Mouse (Mus musculus) midbrain, embryonic 12.5 days (tissue): ENCODE measurements around the gene H2-D1. TPM values are rescaled to one million over a fixed set of nuclear protein-coding genes. Genes with fewer than 3 reads are reported as not detected.
A peak's percentile ranks its signal among the peaks of the same experiment; 100 is the strongest.
"Not testable (repeated sequence)": the region's sequence is repeated elsewhere in the genome, so short reads cannot be mapped to it uniquely, and the experiment has no call there.

Source experiments
- ATAC-seq: fragments of 200-750 bp; cut with Nextera tagmentation; 2 replicates; pipeline ENCODE4 v1.8.0; 2017; ENCODE audit warnings: low read depth, moderate TSS enrichment, moderate library complexity; ENCODE audit not compliant: low FRiP score
- H3K27ac ChIP-seq: fragments of 300-500 bp; sonication (generic); replicated peaks from 2 replicates; pipeline ENCODE4 v1.5.1; 2016; ENCODE audit warnings: mild to moderate bottlenecking
- H3K27me3 ChIP-seq: fragments of 300-500 bp; sonication (generic); 2 replicates; pipeline ENCODE4 v1.6.1; 2016; ENCODE audit warnings: mild to moderate bottlenecking
- H3K36me3 ChIP-seq: fragments of 300-500 bp; sonication (generic); 2 replicates; pipeline ENCODE4 v1.6.1; 2016
- H3K4me1 ChIP-seq: fragments of 300-500 bp; sonication (generic); 2 replicates; pipeline ENCODE4 v1.6.1; 2016
- H3K4me2 ChIP-seq: fragments of 300-500 bp; sonication (generic); replicated peaks from 2 replicates; pipeline ENCODE4 v1.6.1; 2016; ENCODE audit warnings: mild to moderate bottlenecking, moderate library complexity
- H3K4me3 ChIP-seq: fragments of 300-500 bp; sonication (generic); 2 replicates; pipeline ENCODE4 v1.5.1; 2016; ENCODE audit warnings: mild to moderate bottlenecking
- H3K9ac ChIP-seq: fragments of 300-500 bp; sonication (generic); replicated peaks from 2 replicates; pipeline ENCODE4 v1.6.1; 2016; ENCODE audit warnings: mild to moderate bottlenecking, moderate library complexity
- H3K9me3 ChIP-seq: fragments of 300-500 bp; sonication (generic); 2 replicates; pipeline ENCODE4 v1.6.1; 2016; ENCODE audit warnings: mild to moderate bottlenecking
- WGBS: fragments of 180-500 bp; shearing (Covaris S2); methylation state at CpG from one replicate; pipeline ENCODE4 v1.1.7; 2016; 5-methylcytosine and 5-hydroxymethylcytosine counted together
- polyA plus RNA-seq: library from polyadenylated mRNA; unstranded; fragments of >200 nt; fragmentation: Nextera tagmentation; extraction: Ambion mirVana; gene quantifications from 2 replicates; pipeline ENCODE4 v1.2.1, GENCODE M21; 2016

The H2-D1 gene
- polyA plus RNA-seq, 1 experiment from 2014 or later = 47.8 TPM

- Histone ChIP-seq H3K4me1 (peaks cover 27% of the 10 kb centered on the region), H3K36me3 (peaks cover 40% of the 10 kb centered on the region), H3K4me3 (no peak overlapping the region), H3K27ac (0 out of 2 replicates have a peak overlapping the region, but pooled peaks have one; percentile 30), H3K9ac (no peak overlapping the region), H3K4me2 (no peak overlapping the region), H3K9me3 (no peaks in the 10 kb centered on the region), H3K27me3 (no peaks in the 10 kb centered on the region)
- 91% methylated on average over 5 of the region's 5 CpGs for WGBS
- no peak for ATAC-seq
Measured at GRCm38 (mm10) chr17:35232659-35233058, 29.9 kb upstream of the H2-D1 start.

GRCm38 (mm10) chr17:35233114-35233980 is 29.2 kb upstream of the H2-D1 start, which contains the start of gene Atp6v1g2:
TSS of gene Atp6v1g2 (plus strand) at chr17:35233660.
- peaks cover 37% of the 10 kb centered on the region for H3K36me3 ChIP-seq
- peak within 1 kb of the TSS; percentile 86 for H3K4me2 ChIP-seq
- H3K9ac ChIP-seq = peak within 1 kb of the TSS; percentile 86; the same call in 1 of the 2 replicates
- peaks cover 27% of the 10 kb centered on the region for H3K4me1 ChIP-seq
- no peak for ATAC-seq
- 86% methylated on average over 18 of the region's 18 CpGs for WGBS
- no peaks in the 10 kb centered on the region for H3K27me3 ChIP-seq
- peak within 1 kb of the TSS; percentile 66 for H3K4me3 ChIP-seq
- no peaks in the 10 kb centered on the region for H3K9me3 ChIP-seq
- peak within 1 kb of the TSS; percentile 95; the same call in 1 of the 2 replicates for H3K27ac ChIP-seq

- not testable (repeated sequence) for H3K27me3 ChIP-seq, H3K9me3 ChIP-seq, ATAC-seq, H3K9ac ChIP-seq, H3K27ac ChIP-seq
- Histone ChIP-seq H3K4me3 (0 out of 2 replicates have a peak overlapping the region, but pooled peaks have one; percentile 5), H3K4me1 (peaks cover 27% of the 10 kb centered on the region), H3K4me2 (peak overlapping the region; percentile 86; the same call in 1 of the 2 replicates), H3K36me3 (peaks cover 30% of the 10 kb centered on the region)
- WGBS = 89% methylated on average over 7 of the region's 7 CpGs
Measured at GRCm38 (mm10) chr17:35234090-35234489, 28.4 kb upstream of the H2-D1 start.

- Histone ChIP-seq H3K9ac (peak overlapping the region; percentile 86), H3K9me3 (no peaks in the 10 kb centered on the region), H3K36me3 (peaks cover 22% of the 10 kb centered on the region), H3K4me2 (peak overlapping the region; percentile 86), H3K4me1 (peaks cover 27% of the 10 kb centered on the region), H3K4me3 (peak overlapping the region; percentile 66), H3K27me3 (no peaks in the 10 kb centered on the region), H3K27ac (peak overlapping the region; percentile 95)
- 8% methylated on average over 31 of the region's 31 CpGs for WGBS
- 0 out of 2 replicates have a peak, but pooled peaks have one; percentile 7 for ATAC-seq
Measured at GRCm38 (mm10) chr17:35234903-35235302, 27.6 kb upstream of the H2-D1 start.

- under 1% methylated on average over 35 of the region's 35 CpGs for WGBS
Measured at GRCm38 (mm10) chr17:35235614-35236389, 26.7 kb upstream of the H2-D1 start, which contains the start of gene Nfkbil1. TSS of gene Nfkbil1 (minus strand) at chr17:35235792.

GRCm38 (mm10) chr17:35236390-35236746 is 26.2 kb upstream of the H2-D1 start:
- Histone ChIP-seq H3K4me2 (peak overlapping the region; percentile 86), H3K9me3 (no peaks in the 10 kb centered on the region), H3K4me1 (peaks cover 38% of the 10 kb centered on the region), H3K27me3 (no peaks in the 10 kb centered on the region), H3K9ac (peak overlapping the region; percentile 86), H3K36me3 (peaks cover 11% of the 10 kb centered on the region; the same call in 1 of the 2 replicates), H3K4me3 (peak overlapping the region; percentile 66), H3K27ac (peak overlapping the region; percentile 95)
- ATAC-seq = peak; percentile 75
- under 1% methylated on average over 18 of the region's 18 CpGs for WGBS

More at GRCm38 (mm10) chr17:35235614-35236389, 26.7 kb upstream of the H2-D1 start, which contains the start of gene Nfkbil1:
- no peaks in the 10 kb centered on the region for H3K27me3 ChIP-seq
- H3K4me3 ChIP-seq = peak within 1 kb of the TSS; percentile 66
- no peaks in the 10 kb centered on the region for H3K9me3 ChIP-seq
- peaks cover 35% of the 10 kb centered on the region for H3K4me1 ChIP-seq
- peak within 1 kb of the TSS; percentile 86 for H3K4me2 ChIP-seq
- ATAC-seq = peak; percentile 78
- H3K27ac ChIP-seq = peak within 1 kb of the TSS; percentile 95
- H3K9ac ChIP-seq = peak within 1 kb of the TSS; percentile 86
- H3K36me3 ChIP-seq = peaks cover 16% of the 10 kb centered on the region

- 79% methylated on average over 9 of the region's 9 CpGs for WGBS
Measured at GRCm38 (mm10) chr17:35236996-35237395, 25.5 kb upstream of the H2-D1 start.

GRCm38 (mm10) chr17:35237504-35237903 is 25.0 kb upstream of the H2-D1 start:
- no peak overlapping the region for H3K27ac ChIP-seq
- H3K9me3 ChIP-seq = no peaks in the 10 kb centered on the region
- no peak overlapping the region for H3K9ac ChIP-seq
- 0 out of 2 replicates have a peak overlapping the region, but pooled peaks have one; percentile 86 for H3K4me2 ChIP-seq
- ATAC-seq = no peak
- H3K4me1 ChIP-seq = peaks cover 33% of the 10 kb centered on the region
- H3K36me3 ChIP-seq = peaks cover 11% of the 10 kb centered on the region; the same call in 1 of the 2 replicates
- WGBS = 85% methylated on average over 12 of the region's 12 CpGs
- no peak overlapping the region for H3K4me3 ChIP-seq
- no peaks in the 10 kb centered on the region for H3K27me3 ChIP-seq

More at GRCm38 (mm10) chr17:35236996-35237395, 25.5 kb upstream of the H2-D1 start:
- Histone ChIP-seq H3K9ac (peak overlapping the region; percentile 86), H3K9me3 (no peaks in the 10 kb centered on the region), H3K27me3 (no peaks in the 10 kb centered on the region), H3K27ac (peak overlapping the region; percentile 95), H3K36me3 (peaks cover 11% of the 10 kb centered on the region; the same call in 1 of the 2 replicates), H3K4me2 (peak overlapping the region; percentile 86), H3K4me3 (peak overlapping the region; percentile 66), H3K4me1 (peaks cover 33% of the 10 kb centered on the region)
- ATAC-seq = no peak

- H3K4me3 ChIP-seq = no peak overlapping the region
- 87% methylated on average over 5 of the region's 5 CpGs for WGBS
Measured at GRCm38 (mm10) chr17:35239700-35240099, 22.8 kb upstream of the H2-D1 start.

GRCm38 (mm10) chr17:35240384-35241304 is 21.9 kb upstream of the H2-D1 start:
- Histone ChIP-seq H3K27me3 (no peaks in the 10 kb centered on the region), H3K4me1 (peaks cover 44% of the 10 kb centered on the region), H3K4me2 (peak overlapping the region; percentile 89), H3K36me3 (peaks cover 28% of the 10 kb centered on the region), H3K9me3 (no peaks in the 10 kb centered on the region), H3K4me3 (peak overlapping the region; percentile 97), H3K9ac (peak overlapping the region; percentile 100), H3K27ac (peak overlapping the region; percentile 98)
- peak; percentile 5; the same call in 1 of the 2 replicates for ATAC-seq
- WGBS = 31% methylated on average over 12 of the region's 12 CpGs

More at GRCm38 (mm10) chr17:35239700-35240099, 22.8 kb upstream of the H2-D1 start:
- Histone ChIP-seq H3K27me3 (no peaks in the 10 kb centered on the region), H3K36me3 (peaks cover 18% of the 10 kb centered on the region), H3K9ac (no peak overlapping the region), H3K4me2 (no peak overlapping the region), H3K9me3 (no peaks in the 10 kb centered on the region), H3K4me1 (peaks cover 38% of the 10 kb centered on the region), H3K27ac (no peak overlapping the region)
- ATAC-seq = no peak
